Mouse (Mus musculus) cortical plate, adult 2 months (tissue): ENCODE measurements around the gene Med12l. TPM values are rescaled to one million over a fixed set of nuclear protein-coding genes. Genes with fewer than 3 reads are reported as not detected.
"Not testable (repeated sequence)": the region's sequence is repeated elsewhere in the genome, so short reads cannot be mapped to it uniquely, and the experiment has no call there.

Source experiments
- H3K27ac ChIP-seq: fragments of 200-500 bp; 2 replicates; pipeline ENCODE4 v1.5.1; 2012; ENCODE audit warnings: low read length, control low read depth, inconsistent platforms; ENCODE audit not compliant: insufficient read depth
- H3K4me1 ChIP-seq: fragments of 200-500 bp; 2 replicates; pipeline ENCODE4 v1.6.1; 2011; ENCODE audit warnings: low read length; ENCODE audit not compliant: control insufficient read depth, insufficient read depth
- H3K4me3 ChIP-seq: fragments of 200-500 bp; 2 replicates; pipeline ENCODE4 v1.5.1; 2011; ENCODE audit warnings: mild to moderate bottlenecking, low read length, control low read depth; ENCODE audit not compliant: insufficient read depth
- CTCF ChIP-seq: fragments of 200-500 bp; IDR thresholded peaks from 2 replicates; pipeline ENCODE4 v1.5.1; 2011; ENCODE audit warnings: mild to moderate bottlenecking, control low read depth, low read length; ENCODE audit not compliant: insufficient read depth; ENCODE audit errors: extremely low read depth
- POLR2A ChIP-seq: fragments of 200-500 bp; IDR thresholded peaks from 2 replicates; pipeline ENCODE4 v1.6.1; 2011; ENCODE audit warnings: mild to moderate bottlenecking, low read length, control low read depth; ENCODE audit not compliant: insufficient read depth; ENCODE audit errors: extremely low read depth
- polyA plus RNA-seq: library from polyadenylated mRNA; depleted of rRNA; stranded (reverse); fragments of >200 nt; gene quantifications from 2 replicates; pipeline ENCODE4 v1.2.3, GENCODE M21; 2012

Gene Med12l
- polyA plus RNA-seq, 1 experiment = 11.2 TPM

DNA sequence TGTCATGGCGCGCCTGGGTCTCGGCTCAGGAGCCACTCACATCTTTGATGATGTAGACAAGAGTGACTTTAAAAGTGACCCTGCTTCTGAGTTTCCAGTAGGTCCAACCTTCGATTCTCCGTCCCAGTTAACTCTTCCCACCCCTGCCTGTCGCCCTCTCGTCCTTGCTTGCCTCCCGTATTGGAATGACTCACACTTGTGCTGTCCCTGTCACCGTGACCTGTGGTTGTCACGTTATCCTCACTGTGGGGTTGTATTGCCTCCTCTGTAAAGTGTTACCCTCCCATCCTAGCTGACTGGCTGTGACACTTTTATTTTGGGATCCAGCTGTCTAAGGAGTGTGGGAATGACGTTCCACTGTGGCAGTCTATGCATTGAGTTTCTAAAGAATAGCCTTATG, 87.1 kb downstream of the Med12l start:
- Histone ChIP-seq H3K4me3 (no peak overlapping the region), H3K4me1 (no peaks in the 10 kb centered on the region)
- TF ChIP-seq POLR2A (no peak), CTCF (no peak)

DNA sequence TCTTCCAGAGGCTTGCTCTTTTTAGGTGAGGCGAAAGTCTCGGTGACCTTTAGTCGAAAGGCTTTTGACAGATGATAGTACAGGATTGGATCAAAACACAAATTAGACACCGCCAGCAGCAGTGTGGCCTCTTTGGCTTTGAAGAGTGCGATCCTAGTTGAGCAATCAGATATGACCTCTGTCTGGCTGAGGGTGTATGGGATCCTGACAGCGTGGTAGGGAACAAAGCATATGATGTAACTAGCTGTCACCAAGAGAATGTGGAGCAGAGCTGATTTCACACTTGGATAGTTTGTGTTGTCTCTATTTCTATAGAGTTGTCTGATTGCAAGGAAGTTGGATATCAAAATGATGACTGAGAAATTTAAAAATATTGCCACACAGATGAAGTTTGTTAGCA, 91.8 kb downstream of the Med12l start:
- no peak overlapping the region for H3K4me3 ChIP-seq
- H3K27ac ChIP-seq = no peak overlapping the region
- no peaks in the 10 kb centered on the region for H3K4me1 ChIP-seq
- TF ChIP-seq POLR2A (no peak), CTCF (no peak)

More for the DNA sequence above, 87.1 kb downstream of the Med12l start:
- no peak overlapping the region for H3K27ac ChIP-seq

DNA sequence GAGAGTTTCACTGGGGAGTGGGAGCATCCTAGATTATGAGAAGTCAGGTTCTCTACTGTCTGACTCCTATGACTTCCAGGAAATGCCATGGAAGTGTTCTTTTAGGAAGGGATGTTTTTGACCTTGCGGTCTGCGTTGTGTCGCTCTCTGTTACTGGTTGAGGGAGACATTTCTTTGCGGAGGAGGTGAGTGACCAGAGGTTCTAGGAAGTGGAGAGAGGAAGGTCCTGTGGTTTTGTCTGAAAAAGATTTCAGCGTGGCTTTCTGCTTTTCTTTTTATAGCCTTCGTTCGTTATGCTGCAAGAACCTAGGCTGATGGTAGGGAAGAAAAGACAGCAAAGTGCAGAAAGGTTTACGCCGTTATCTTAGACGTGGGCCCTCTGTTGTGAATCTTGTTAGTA, 92.9 kb downstream of the Med12l start:
- Histone ChIP-seq H3K27ac (no peak overlapping the region), H3K4me1 (no peaks in the 10 kb centered on the region), H3K4me3 (no peak overlapping the region)
- TF ChIP-seq POLR2A (no peak), CTCF (no peak)

DNA sequence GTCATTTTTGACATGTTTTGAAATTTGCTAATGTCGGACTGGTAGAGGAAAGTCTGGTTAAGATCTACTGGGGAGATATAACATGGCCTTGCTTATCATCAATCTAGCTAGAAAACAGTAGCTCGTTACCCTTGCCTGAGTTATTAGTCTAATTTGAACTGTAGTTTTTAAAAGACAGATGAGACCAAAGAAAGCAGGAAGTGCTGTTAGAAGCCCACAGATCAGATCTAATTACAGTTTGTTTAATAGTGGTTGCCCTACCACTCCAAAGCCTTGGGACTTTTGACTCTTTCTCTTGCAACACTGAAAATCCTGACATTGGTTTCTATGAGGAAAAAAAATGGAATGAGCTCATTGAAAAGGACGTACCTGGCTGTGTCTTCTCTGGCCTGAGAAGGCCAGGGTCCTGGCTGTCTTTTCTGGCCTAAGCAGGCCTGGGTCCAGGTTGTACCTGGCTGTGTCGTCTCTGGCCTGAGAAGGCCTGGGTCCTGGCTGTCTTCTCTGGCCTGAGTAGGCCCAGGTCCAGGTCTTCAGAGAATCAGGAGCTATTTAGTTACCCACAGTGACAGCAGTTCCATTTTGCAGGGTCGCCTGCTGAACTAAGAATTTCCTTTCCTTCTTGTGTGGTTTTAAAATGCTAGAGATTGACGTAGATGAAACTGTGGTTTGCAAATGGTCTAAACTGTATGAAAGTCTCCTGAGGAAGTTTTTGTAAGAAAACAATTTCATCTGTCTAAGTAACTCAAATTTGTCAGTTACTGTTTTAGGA, 95.8 kb downstream of the Med12l start, which contains the start of gene Gpr171:
Gpr171 (minus strand) TSS at position 604 of the 769 bp plus-strand sequence.
- TF ChIP-seq CTCF (no peak), POLR2A (no peak)
- H3K27ac ChIP-seq = no peak within 1 kb of the TSS
- H3K4me1 ChIP-seq = no peaks in the 10 kb centered on the region
- H3K4me3 ChIP-seq = no peak within 1 kb of the TSS

DNA sequence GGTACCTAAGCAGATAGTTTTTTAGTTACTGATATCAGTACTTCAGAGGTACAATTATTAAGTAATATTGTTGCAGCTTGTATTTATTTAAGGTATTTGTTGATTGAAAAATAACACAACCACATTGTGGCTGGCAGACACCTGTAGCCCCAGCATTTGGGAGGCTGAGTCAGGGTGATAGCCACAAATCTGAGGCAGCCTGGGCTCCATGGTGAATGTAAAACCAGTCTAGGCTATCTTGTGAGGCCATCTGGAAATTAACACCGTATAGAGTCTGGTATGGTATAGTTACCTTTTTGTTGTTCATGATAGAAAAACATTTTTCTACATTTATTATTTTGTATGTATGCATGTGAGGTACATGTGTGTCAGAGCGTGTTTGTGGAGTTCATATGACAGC, 96.5 kb downstream of the Med12l start:
- TF ChIP-seq POLR2A = no peak
- no peak for TF ChIP-seq CTCF
- Histone ChIP-seq H3K4me3 (no peak overlapping the region), H3K27ac (no peak overlapping the region), H3K4me1 (no peaks in the 10 kb centered on the region)

DNA sequence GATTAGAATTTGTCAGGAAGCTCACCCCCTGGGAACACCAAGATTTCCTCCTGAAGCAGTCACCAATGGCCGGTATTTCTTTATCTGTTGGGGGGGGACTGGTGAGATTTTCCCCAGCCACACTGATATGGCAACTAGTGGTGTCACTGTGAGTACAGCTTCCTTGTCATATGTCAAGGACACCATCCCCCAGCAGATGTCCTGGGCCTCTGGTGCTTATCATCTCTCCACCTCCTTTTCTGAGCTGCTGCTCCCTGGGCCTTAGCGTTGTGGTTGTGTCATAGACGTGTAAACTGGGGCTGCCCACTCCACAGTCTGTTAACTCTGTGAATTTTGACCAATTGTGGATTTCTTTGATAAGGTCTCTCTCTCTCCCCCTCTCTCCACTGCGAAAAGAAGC, 98.8 kb downstream of the Med12l start:
- no peaks in the 10 kb centered on the region for H3K4me1 ChIP-seq
- H3K27ac ChIP-seq = no peak overlapping the region
- no peak overlapping the region for H3K4me3 ChIP-seq
- TF ChIP-seq CTCF = no peak
- no peak for TF ChIP-seq POLR2A

DNA sequence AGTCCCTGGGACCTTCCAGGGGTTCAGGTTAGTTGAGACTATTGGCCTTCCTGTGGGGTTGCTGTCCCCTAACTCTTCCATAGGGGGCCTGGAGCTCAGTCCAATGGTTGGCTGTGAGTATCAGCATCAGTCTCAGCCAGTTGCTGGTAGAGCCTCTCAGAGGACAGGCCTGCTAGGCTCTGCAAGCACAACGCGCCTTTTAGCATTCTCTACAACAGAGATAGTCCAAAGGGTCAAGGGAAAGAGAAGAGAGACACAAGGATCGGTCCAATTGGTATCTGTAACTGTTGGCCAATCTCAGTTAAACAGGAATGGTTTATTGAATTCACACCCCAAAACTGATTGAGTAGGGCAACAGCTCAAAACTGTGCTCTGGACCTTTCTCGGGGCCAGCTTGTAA, 101.8 kb downstream of the Med12l start:
- Histone ChIP-seq H3K27ac (no peak overlapping the region), H3K4me1 (no peaks in the 10 kb centered on the region), H3K4me3 (no peak overlapping the region)
- TF ChIP-seq POLR2A (no peak), CTCF (no peak)

DNA sequence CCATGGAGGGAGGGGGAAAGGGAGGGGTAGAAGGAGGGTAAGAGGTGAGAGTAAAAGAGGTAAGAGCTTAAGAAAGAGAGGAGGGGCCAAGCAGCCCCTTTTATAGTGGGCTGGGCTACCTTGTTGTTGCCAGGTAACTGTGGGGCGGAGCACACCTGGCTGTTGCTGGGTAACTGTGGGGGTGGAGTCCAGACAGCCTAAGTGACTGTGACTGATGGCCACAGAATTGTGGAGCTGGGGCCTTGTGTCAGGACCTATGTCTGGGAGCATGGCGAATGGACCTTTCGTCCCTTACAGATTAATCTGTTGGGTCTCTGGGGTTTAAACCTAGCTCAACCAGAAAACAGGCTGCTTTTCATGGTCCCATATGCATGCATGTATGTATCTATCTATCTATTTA, 104.2 kb downstream of the Med12l start:
- H3K27ac ChIP-seq, H3K4me3 ChIP-seq, H3K4me1 ChIP-seq: not testable (repeated sequence)

DNA sequence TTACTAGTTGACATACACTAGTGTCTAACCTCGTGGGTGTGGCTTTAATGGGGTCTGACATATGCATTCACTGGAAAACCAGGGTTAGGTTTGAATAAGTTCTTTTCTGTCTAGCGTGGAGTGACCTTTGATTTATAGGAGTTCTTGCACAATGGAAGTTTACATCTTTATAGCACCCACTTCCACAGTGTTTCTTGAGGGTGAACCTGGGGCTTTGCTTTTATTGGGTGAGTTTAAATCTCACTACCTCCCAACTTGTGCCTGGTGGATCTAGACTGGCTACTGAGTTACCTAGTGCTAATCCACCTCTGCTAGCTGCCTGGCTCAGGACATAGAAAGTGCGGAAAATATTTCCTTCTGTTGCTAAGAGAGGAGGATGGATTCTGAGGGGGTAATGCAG, 106.3 kb downstream of the Med12l start:
- TF ChIP-seq POLR2A (no peak), CTCF (no peak)

DNA sequence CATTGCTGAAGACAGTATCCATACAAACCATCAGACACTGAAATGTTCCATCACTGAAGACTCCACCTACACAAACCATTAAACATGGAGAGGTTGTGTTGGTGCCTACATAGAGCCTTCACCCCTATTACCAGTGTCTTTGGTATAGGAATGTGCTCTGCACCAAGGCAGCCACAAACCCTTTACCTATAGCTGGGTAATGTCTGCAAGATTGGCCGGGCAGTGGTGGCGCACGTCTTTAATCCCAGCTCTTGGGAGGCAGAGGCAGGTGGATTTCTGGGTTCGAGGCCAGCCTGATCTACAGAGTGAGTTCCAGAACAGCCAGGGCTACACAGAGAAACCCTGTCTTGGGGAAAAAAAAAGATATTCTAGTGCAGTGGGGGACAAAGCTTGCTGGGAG, 107.7 kb downstream of the Med12l start:
- not testable (repeated sequence) for H3K4me3 ChIP-seq, H3K27ac ChIP-seq, H3K4me1 ChIP-seq

More for the DNA sequence above, 106.3 kb downstream of the Med12l start:
- H3K27ac ChIP-seq = no peak overlapping the region
- no peak overlapping the region for H3K4me3 ChIP-seq
- no peaks in the 10 kb centered on the region for H3K4me1 ChIP-seq
